Mouse (Mus musculus) hindbrain, embryonic 11.5 days (tissue): ENCODE data around the gene Ppp2r2c. TPM values are rescaled to one million over a fixed set of nuclear protein-coding genes. Genes with fewer than 3 reads are reported as not detected.
A peak's percentile ranks its signal among the peaks of the same experiment; 100 is the strongest.

ENCODE experiments used
- ATAC-seq: fragments of 200-750 bp; cut with Nextera tagmentation; 2 replicates; pipeline ENCODE4 v1.8.0; 2017; ENCODE audit warnings: mild to moderate bottlenecking, moderate TSS enrichment, moderate library complexity; ENCODE audit not compliant: low FRiP score
- DNase-seq: peaks from one replicate; pipeline ENCODE4 v3.0.0-alpha.2; 2015; ENCODE audit warnings: low spot score
- H3K27ac ChIP-seq: fragments of 300-500 bp; sonication (generic); 2 replicates; pipeline ENCODE4 v1.5.1; 2014; ENCODE audit warnings: mild to moderate bottlenecking, low read depth, low read length
- H3K27me3 ChIP-seq: fragments of 300-500 bp; sonication (generic); 2 replicates; pipeline ENCODE4 v1.6.1; 2014; ENCODE audit warnings: mild to moderate bottlenecking, low read length, moderate library complexity, mixed read lengths; ENCODE audit not compliant: control insufficient read depth, insufficient read depth
- H3K36me3 ChIP-seq: fragments of 300-500 bp; sonication (generic); 2 replicates; pipeline ENCODE4 v1.6.1; 2014; ENCODE audit warnings: mild to moderate bottlenecking, low read length, moderate library complexity, mixed read lengths; ENCODE audit not compliant: control insufficient read depth, insufficient read depth
- H3K4me1 ChIP-seq: fragments of 300-500 bp; sonication (generic); replicated peaks from 2 replicates; pipeline ENCODE4 v1.6.1; 2014; ENCODE audit warnings: low read length, mixed read lengths; ENCODE audit not compliant: control insufficient read depth, insufficient read depth
- H3K4me2 ChIP-seq: fragments of 300-500 bp; sonication (generic); replicated peaks from 2 replicates; pipeline ENCODE4 v1.6.1; 2014; ENCODE audit warnings: mild to moderate bottlenecking, low read depth, low read length
- H3K4me3 ChIP-seq: fragments of 300-500 bp; sonication (generic); 2 replicates; pipeline ENCODE4 v1.5.1; 2014; ENCODE audit warnings: low read depth, low read length
- H3K9ac ChIP-seq: fragments of 300-500 bp; sonication (generic); 2 replicates; pipeline ENCODE4 v1.6.1; 2014; ENCODE audit warnings: low read depth, low read length
- H3K9me3 ChIP-seq: fragments of 300-500 bp; sonication (generic); 2 replicates; pipeline ENCODE4 v1.6.1; 2016; ENCODE audit warnings: low read length; ENCODE audit not compliant: control insufficient read depth
- WGBS: fragments of 180-500 bp; shearing (Covaris S2); extraction: QIAGEN DNeasy Blood & Tissue Kit; methylation state at CpG from one replicate; pipeline ENCODE4 v1.1.7; 2014; 5-methylcytosine and 5-hydroxymethylcytosine counted together
- polyA plus RNA-seq: library from polyadenylated mRNA; unstranded; fragments of >200 nt; fragmentation: Nextera tagmentation; extraction: Ambion mirVana; gene quantifications from 2 replicates; pipeline ENCODE4 v1.2.1, GENCODE M21; 2014

The Ppp2r2c gene
- polyA plus RNA-seq, 1 experiment from 2014 or later, result 1.9 TPM

GRCm38 (mm10) chr5:36952311-36952710, 84.0 kb downstream of the Ppp2r2c start:
- no peaks in the 10 kb centered on the region for H3K36me3 ChIP-seq
- no peak overlapping the region for H3K4me2 ChIP-seq
- 94% methylated on average over 15 of the region's 15 CpGs for WGBS
- no peak overlapping the region for H3K9ac ChIP-seq
- ATAC-seq (no peak), DNase-seq (no peak)
- no peaks in the 10 kb centered on the region for H3K9me3 ChIP-seq
- no peak overlapping the region for H3K4me3 ChIP-seq
- H3K27me3 ChIP-seq, result no peaks in the 10 kb centered on the region
- H3K27ac ChIP-seq, result no peak overlapping the region
- H3K4me1 ChIP-seq, result no peaks in the 10 kb centered on the region

- H3K9me3 ChIP-seq, result no peaks in the 10 kb centered on the region
- no peaks in the 10 kb centered on the region for H3K27me3 ChIP-seq
- no peak overlapping the region for H3K27ac ChIP-seq
- 23% methylated on average over 4 of the region's 4 CpGs for WGBS
- no peaks in the 10 kb centered on the region for H3K4me1 ChIP-seq
- no peaks in the 10 kb centered on the region for H3K36me3 ChIP-seq
- H3K4me2 ChIP-seq, result no peak overlapping the region
- DNase-seq, result peak; percentile 64
- no peak for ATAC-seq
- H3K4me3 ChIP-seq, result no peak overlapping the region
- no peak overlapping the region for H3K9ac ChIP-seq
Observed at GRCm38 (mm10) chr5:36955366-36955765, 87.1 kb downstream of the Ppp2r2c start.

- DNase-seq, result peak; percentile 80
- 39% methylated on average over 5 of the region's 5 CpGs for WGBS
- Histone ChIP-seq H3K4me3 (no peak overlapping the region), H3K27me3 (no peaks in the 10 kb centered on the region), H3K9ac (no peak overlapping the region), H3K4me2 (no peak overlapping the region), H3K9me3 (no peaks in the 10 kb centered on the region), H3K36me3 (no peaks in the 10 kb centered on the region), H3K4me1 (no peaks in the 10 kb centered on the region; the same call in 1 of the 2 replicates), H3K27ac (no peak overlapping the region)
- no peak for ATAC-seq
Observed at GRCm38 (mm10) chr5:36958837-36959236, 90.5 kb downstream of the Ppp2r2c start.

GRCm38 (mm10) chr5:36960501-36960900, 92.2 kb downstream of the Ppp2r2c start:
- DNase-seq, result peak; percentile 56
- Histone ChIP-seq H3K4me1 (no peaks in the 10 kb centered on the region; the same call in 1 of the 2 replicates), H3K36me3 (no peaks in the 10 kb centered on the region; the same call in 1 of the 2 replicates), H3K27ac (no peak overlapping the region), H3K4me2 (no peak overlapping the region), H3K4me3 (no peak overlapping the region), H3K27me3 (no peaks in the 10 kb centered on the region), H3K9ac (no peak overlapping the region), H3K9me3 (no peaks in the 10 kb centered on the region)
- WGBS, result 21% methylated on average over 5 of the region's 5 CpGs
- ATAC-seq, result peak; percentile 47; the same call in 1 of the 2 replicates

GRCm38 (mm10) chr5:36971587-36971986, 103.3 kb downstream of the Ppp2r2c start:
- WGBS, result 91% methylated on average over 8 of the region's 8 CpGs
- no peak for ATAC-seq
- H3K36me3 ChIP-seq, result no peaks in the 10 kb centered on the region; the same call in 1 of the 2 replicates

GRCm38 (mm10) chr5:36975336-36975735, 107.0 kb downstream of the Ppp2r2c start:
- no peaks in the 10 kb centered on the region for H3K4me1 ChIP-seq
- 93% methylated on average over 13 of the region's 13 CpGs for WGBS
- no peak for ATAC-seq
- H3K27me3 ChIP-seq, result no peaks in the 10 kb centered on the region
- no peaks in the 10 kb centered on the region for H3K9me3 ChIP-seq
- H3K9ac ChIP-seq, result no peak overlapping the region
- no peak overlapping the region for H3K27ac ChIP-seq
- H3K36me3 ChIP-seq, result no peaks in the 10 kb centered on the region
- no peak overlapping the region for H3K4me2 ChIP-seq
- H3K4me3 ChIP-seq, result no peak overlapping the region
- no peak for DNase-seq

More at GRCm38 (mm10) chr5:36971587-36971986, 103.3 kb downstream of the Ppp2r2c start:
- H3K9ac ChIP-seq, result no peak overlapping the region
- H3K4me2 ChIP-seq, result no peak overlapping the region
- H3K27me3 ChIP-seq, result no peaks in the 10 kb centered on the region
- H3K4me1 ChIP-seq, result no peaks in the 10 kb centered on the region
- no peak overlapping the region for H3K4me3 ChIP-seq
- no peak overlapping the region for H3K27ac ChIP-seq
- no peak for DNase-seq
- no peaks in the 10 kb centered on the region for H3K9me3 ChIP-seq

- 64% methylated on average over 9 of the region's 9 CpGs for WGBS
- no peak for ATAC-seq
- H3K9me3 ChIP-seq, result no peaks in the 10 kb centered on the region
- H3K27me3 ChIP-seq, result no peaks in the 10 kb centered on the region
- no peaks in the 10 kb centered on the region for H3K4me1 ChIP-seq
- H3K4me3 ChIP-seq, result no peak overlapping the region
- no peak overlapping the region for H3K9ac ChIP-seq
- DNase-seq, result no peak
- H3K36me3 ChIP-seq, result no peaks in the 10 kb centered on the region
- no peak overlapping the region for H3K27ac ChIP-seq
- H3K4me2 ChIP-seq, result no peak overlapping the region
Observed at GRCm38 (mm10) chr5:36977809-36978208, 109.5 kb downstream of the Ppp2r2c start.

- Histone ChIP-seq H3K4me1 (no peaks in the 10 kb centered on the region), H3K4me2 (no peak overlapping the region), H3K9me3 (no peaks in the 10 kb centered on the region), H3K9ac (no peak overlapping the region), H3K27ac (no peak overlapping the region), H3K27me3 (no peaks in the 10 kb centered on the region), H3K36me3 (no peaks in the 10 kb centered on the region), H3K4me3 (no peak overlapping the region)
- 76% methylated on average over 8 of the region's 8 CpGs for WGBS
- DNase-seq (no peak), ATAC-seq (no peak)
Observed at GRCm38 (mm10) chr5:36979001-36979400, 110.7 kb downstream of the Ppp2r2c start.

- no peak for DNase-seq
- Histone ChIP-seq H3K27ac (no peak overlapping the region), H3K4me2 (no peak overlapping the region), H3K36me3 (no peaks in the 10 kb centered on the region), H3K9ac (no peak overlapping the region), H3K27me3 (no peaks in the 10 kb centered on the region), H3K9me3 (no peaks in the 10 kb centered on the region), H3K4me1 (no peaks in the 10 kb centered on the region), H3K4me3 (no peak overlapping the region)
- 89% methylated on average over 7 of the region's 7 CpGs for WGBS
- no peak for ATAC-seq
Observed at GRCm38 (mm10) chr5:36979631-36980030, 111.3 kb downstream of the Ppp2r2c start.
